Mouse (Mus musculus) embryonic facial prominence, embryonic 10.5 days (tissue): Measurements from ENCODE around the gene Naa38. TPM values are rescaled to one million over a fixed set of nuclear protein-coding genes. Genes with fewer than 3 reads are reported as not detected.

Experiments used
- polyA plus RNA-seq: library from polyadenylated mRNA; unstranded; fragments of >200 nt; fragmentation: Nextera tagmentation; extraction: Ambion mirVana; gene quantifications from 2 replicates; pipeline ENCODE4 v1.2.1, GENCODE M21; 2016

Naa38 gene
- polyA plus RNA-seq, 1 experiment from 2014 or later: 137 TPM

Other genes with a start within 250 kb of the Naa38 start
- gene Alox12b, start 238.5 kb upstream of the Naa38 start, polyA plus RNA-seq: 0.27 TPM in 1 of 2 replicates, not detected in the other
- 0.09 and 0.13 TPM in 2 replicates for gene Alox8, start 197.6 kb upstream of the Naa38 start, polyA plus RNA-seq
- not detected in 2 replicates for gene Gucy2e, start 158.5 kb upstream of the Naa38 start, polyA plus RNA-seq
- 34.1 and 37.3 TPM in 2 replicates for gene Cntrob, start 71.7 kb upstream of the Naa38 start, polyA plus RNA-seq
- gene Trappc1, start 71.5 kb upstream of the Naa38 start, polyA plus RNA-seq: 152 and 159 TPM in 2 replicates
- gene Kcnab3, start 69.2 kb upstream of the Naa38 start, polyA plus RNA-seq: 0.75 and 1.1 TPM in 2 replicates
- gene Rnf227, start 55.0 kb upstream of the Naa38 start, polyA plus RNA-seq: 18.7 and 18.8 TPM in 2 replicates
- gene Chd3, start 26.1 kb upstream of the Naa38 start, polyA plus RNA-seq: 46.2 and 55.9 TPM in 2 replicates
- 49.3 and 50.2 TPM in 2 replicates for gene Cyb5d1, start 144 bp downstream of the Naa38 start, polyA plus RNA-seq
- 19.8 and 23.1 TPM in 2 replicates for gene Tmem88, start 2.7 kb downstream of the Naa38 start, polyA plus RNA-seq
- 39.8 and 39.9 TPM in 2 replicates for gene Kdm6b, start 18.2 kb downstream of the Naa38 start, polyA plus RNA-seq
- 1.3 and 1.4 TPM in 2 replicates for gene Dnah2, start 153.6 kb downstream of the Naa38 start, polyA plus RNA-seq
- 29.5 and 29.8 TPM in 2 replicates for gene Efnb3, start 164.7 kb downstream of the Naa38 start, polyA plus RNA-seq
- 41.6 and 43.5 TPM in 2 replicates for gene Wrap53, start 184.8 kb downstream of the Naa38 start, polyA plus RNA-seq
- 219 and 225 TPM in 2 replicates for gene Trp53, start 184.9 kb downstream of the Naa38 start, polyA plus RNA-seq
- 3.2 TPM in 2 replicates for gene Atp1b2, start 210.5 kb downstream of the Naa38 start, polyA plus RNA-seq
- gene Shbg, start 222.4 kb downstream of the Naa38 start, polyA plus RNA-seq: not detected in 2 replicates
- gene Sat2, start 226.5 kb downstream of the Naa38 start, polyA plus RNA-seq: 16.0 TPM in 2 replicates
- 45.2 and 45.5 TPM in 2 replicates for gene Fxr2, start 237.5 kb downstream of the Naa38 start, polyA plus RNA-seq